Mouse (Mus musculus): ENCODE measurements around the gene Trpm3. TPM values are rescaled to one million over a fixed set of nuclear protein-coding genes. Genes with fewer than 3 reads are reported as not detected.

Gene Trpm3
- polyA plus RNA-seq, 2 experiments: 0.03 TPM; not detected in 1

GRCm38 (mm10) chr19:22327226-22327625 is 188.4 kb downstream of the Trpm3 start:
- H3K4me3 ChIP-seq (ENCODE audit: insufficient read depth in 1 of 2, low read depth in 2 of 2, low read length in 2 of 2): no peak overlapping the region
- ATAC-seq (ENCODE audit: insufficient read depth): no peak
- no peaks in the 10 kb centered on the region for H3K27me3 ChIP-seq (ENCODE audit: control insufficient read depth, insufficient read depth, low read length)
- no peaks in the 10 kb centered on the region for H3K9me3 ChIP-seq (ENCODE audit: control insufficient read depth, low read length)
- 43% methylated on average over 5 of the region's 5 CpGs for WGBS (ENCODE audit: insufficient replicate concordance)
- no peak overlapping the region for H3K27ac ChIP-seq
- no peak overlapping the region for H3K9ac ChIP-seq (replicated peaks)
- TF ChIP-seq CTCF (IDR thresholded peaks at IDR 0.05; ENCODE audit: low read depth) (no peak), EP300 (IDR thresholded peaks at IDR 0.05; ENCODE audit: low read depth) (no peak)
- H3K4me2 ChIP-seq (ENCODE audit: low read depth): no peak overlapping the region
- no peaks in the 10 kb centered on the region for H3K4me1 ChIP-seq (replicated peaks; ENCODE audit: control insufficient read depth in 2 of 2, insufficient read depth in 2 of 2, low read length in 1 of 2)
- no peak for DNase-seq (ENCODE audit: low read depth in 3 of 3, low spot score in 3 of 3)
- H3K36me3 ChIP-seq (replicated peaks; ENCODE audit: control insufficient read depth, insufficient read depth, low read depth): no peaks in the 10 kb centered on the region

DNA sequence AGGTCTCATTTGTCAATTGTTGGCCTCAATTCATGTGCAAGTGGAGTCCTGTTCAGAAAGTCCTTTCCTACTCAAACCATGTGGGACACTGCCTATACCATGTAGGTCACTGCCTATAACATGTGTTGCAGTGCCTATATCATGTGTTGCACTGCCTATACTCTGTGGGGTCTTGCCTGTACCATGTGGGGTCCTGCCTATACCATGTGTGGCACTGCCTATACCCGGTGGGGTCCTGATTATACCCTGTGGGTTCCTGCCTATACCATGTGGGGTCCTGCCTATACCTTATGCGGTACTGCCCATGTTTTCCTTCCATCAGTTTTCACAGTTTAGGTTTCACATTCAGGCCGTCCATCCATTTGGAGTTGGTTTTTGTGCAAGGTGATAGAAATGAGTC is 197.4 kb downstream of the Trpm3 start:
- Histone ChIP-seq H3K27ac (no peak overlapping the region), H3K4me2 (ENCODE audit: low read depth) (no peak overlapping the region), H3K9ac (replicated peaks) (no peak overlapping the region), H3K4me3 (ENCODE audit: insufficient read depth in 1 of 2, low read depth in 2 of 2, low read length in 2 of 2) (no peak overlapping the region), H3K36me3 (replicated peaks; ENCODE audit: control insufficient read depth, insufficient read depth, low read depth) (no peaks in the 10 kb centered on the region), H3K4me1 (replicated peaks; ENCODE audit: control insufficient read depth in 2 of 2, insufficient read depth in 2 of 2, low read length in 1 of 2) (no peaks in the 10 kb centered on the region), H3K27me3 (ENCODE audit: control insufficient read depth, insufficient read depth, low read length) (no peaks in the 10 kb centered on the region), H3K9me3 (ENCODE audit: control insufficient read depth, low read length) (no peaks in the 10 kb centered on the region)
- 58% methylated on average over 3 of the region's 3 CpGs for WGBS (ENCODE audit: insufficient replicate concordance)
- ATAC-seq (ENCODE audit: insufficient read depth) (no peak), DNase-seq (ENCODE audit: low read depth in 3 of 3, low spot score in 3 of 3) (no peak)
- TF ChIP-seq CTCF (IDR thresholded peaks at IDR 0.05; ENCODE audit: low read depth) (no peak), EP300 (IDR thresholded peaks at IDR 0.05; ENCODE audit: low read depth) (no peak)

DNA sequence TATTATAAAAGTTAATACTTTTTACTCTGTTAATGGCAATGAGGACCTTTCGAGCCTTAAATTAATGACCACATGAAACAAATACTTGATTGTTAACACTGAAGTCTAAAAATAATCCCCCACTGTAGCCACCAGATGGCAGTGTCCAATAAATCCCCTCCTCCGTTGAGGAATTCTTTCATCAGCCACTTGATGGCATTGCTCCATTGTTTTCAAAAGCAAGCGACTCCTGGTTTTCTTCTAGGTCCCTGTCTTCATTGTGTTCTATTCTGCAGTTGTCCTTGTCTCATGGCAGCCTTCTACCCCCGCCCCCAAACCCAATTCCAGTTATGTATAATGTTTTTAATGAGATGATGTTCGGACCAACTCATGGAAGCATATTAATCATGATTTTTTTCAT is 198.6 kb downstream of the Trpm3 start:
- DNase-seq (ENCODE audit: low read depth in 3 of 3, low spot score in 3 of 3): peak in 2 of 3 experiments; percentile 1 to 5

DNA sequence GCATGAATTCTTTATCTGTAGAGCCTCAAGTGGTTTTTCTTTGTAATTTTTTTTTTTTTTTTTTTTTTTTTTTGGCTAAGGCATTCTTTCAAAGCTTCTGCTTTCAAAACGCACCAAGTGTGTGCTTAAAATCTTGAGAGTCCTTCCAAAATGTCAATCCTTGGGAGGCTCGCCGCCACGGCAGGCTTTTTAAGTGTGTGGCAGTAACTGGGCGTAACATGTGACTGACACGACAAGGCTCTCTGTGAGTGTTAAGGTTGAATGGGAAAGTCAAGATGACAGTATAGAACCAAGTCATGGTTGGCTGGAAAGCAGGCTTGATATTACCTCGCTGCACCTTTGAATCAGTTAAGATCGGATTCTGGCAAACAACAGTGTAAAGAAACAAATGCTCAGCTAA is 200.1 kb downstream of the Trpm3 start:
- Histone ChIP-seq H3K27ac (no peak overlapping the region), H3K4me3 (ENCODE audit: insufficient read depth in 1 of 2, low read depth in 2 of 2, low read length in 2 of 2) (no peak overlapping the region), H3K9ac (replicated peaks) (no peak overlapping the region), H3K9me3 (ENCODE audit: control insufficient read depth, low read length) (no peaks in the 10 kb centered on the region), H3K4me1 (replicated peaks; ENCODE audit: control insufficient read depth in 2 of 2, insufficient read depth in 2 of 2, low read length in 1 of 2) (no peaks in the 10 kb centered on the region), H3K36me3 (replicated peaks; ENCODE audit: control insufficient read depth, insufficient read depth, low read depth) (no peaks in the 10 kb centered on the region), H3K4me2 (ENCODE audit: low read depth) (no peak overlapping the region), H3K27me3 (ENCODE audit: control insufficient read depth, insufficient read depth, low read length) (no peaks in the 10 kb centered on the region)
- 66% methylated on average over 8 of the region's 8 CpGs for WGBS (ENCODE audit: insufficient replicate concordance)
- ATAC-seq (ENCODE audit: insufficient read depth) (no peak), DNase-seq (ENCODE audit: low read depth in 3 of 3, low spot score in 3 of 3) (no peak)
- TF ChIP-seq EP300 (IDR thresholded peaks at IDR 0.05; ENCODE audit: low read depth) (no peak), CTCF (IDR thresholded peaks at IDR 0.05; ENCODE audit: low read depth) (no peak)

More for the DNA sequence above, 198.6 kb downstream of the Trpm3 start:
- no peak overlapping the region for H3K4me3 ChIP-seq (ENCODE audit: insufficient read depth in 1 of 2, low read depth in 2 of 2, low read length in 2 of 2)
- H3K4me1 ChIP-seq (replicated peaks; ENCODE audit: control insufficient read depth in 2 of 2, insufficient read depth in 2 of 2, low read length in 1 of 2): no peaks in the 10 kb centered on the region
- 11% methylated on average over 5 of the region's 5 CpGs for WGBS (ENCODE audit: insufficient replicate concordance)
- H3K9me3 ChIP-seq (ENCODE audit: control insufficient read depth, low read length): no peaks in the 10 kb centered on the region
- no peaks in the 10 kb centered on the region for H3K27me3 ChIP-seq (ENCODE audit: control insufficient read depth, insufficient read depth, low read length)
- no peak overlapping the region for H3K27ac ChIP-seq
- no peak overlapping the region for H3K9ac ChIP-seq (replicated peaks)
- H3K36me3 ChIP-seq (replicated peaks; ENCODE audit: control insufficient read depth, insufficient read depth, low read depth): no peaks in the 10 kb centered on the region
- peak; percentile 56 for TF ChIP-seq CTCF (IDR thresholded peaks at IDR 0.05; ENCODE audit: low read depth)
- TF ChIP-seq EP300 (IDR thresholded peaks at IDR 0.05; ENCODE audit: low read depth): no peak
- no peak for ATAC-seq (ENCODE audit: insufficient read depth)
- no peak overlapping the region for H3K4me2 ChIP-seq (ENCODE audit: low read depth)

DNA sequence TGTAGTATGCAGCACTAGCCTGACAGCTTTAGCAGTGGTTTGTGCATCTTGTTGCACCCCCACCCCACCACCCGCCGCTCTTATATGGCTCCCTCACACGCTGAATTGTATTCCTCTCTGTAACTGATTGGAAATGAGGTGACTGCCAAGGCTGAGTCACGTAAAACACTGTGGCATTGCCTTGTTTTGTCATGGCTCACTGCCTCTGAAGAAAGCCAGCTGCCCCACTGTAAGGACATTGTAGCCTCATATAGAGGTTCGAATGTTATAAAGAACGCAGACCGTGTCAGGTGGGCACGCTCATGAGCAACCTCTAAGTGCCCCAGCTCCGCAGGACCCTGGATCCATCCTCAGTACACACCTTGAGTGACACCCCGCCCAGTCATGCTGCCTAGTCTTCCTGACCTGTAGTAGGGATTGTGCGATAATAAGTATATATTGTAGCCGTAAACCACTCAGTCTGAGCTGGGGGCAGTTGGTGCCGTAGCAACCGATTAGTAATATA is 215.2 kb downstream of the Trpm3 start:
- H3K9ac ChIP-seq (replicated peaks): no peak overlapping the region
- no peak overlapping the region for H3K27ac ChIP-seq
- WGBS (ENCODE audit: insufficient replicate concordance): 77% methylated on average over 14 of the region's 14 CpGs
- no peaks in the 10 kb centered on the region for H3K27me3 ChIP-seq (ENCODE audit: control insufficient read depth, insufficient read depth, low read length)
- H3K4me3 ChIP-seq (ENCODE audit: insufficient read depth in 1 of 2, low read depth in 2 of 2, low read length in 2 of 2): no peak overlapping the region
- no peaks in the 10 kb centered on the region for H3K9me3 ChIP-seq (ENCODE audit: control insufficient read depth, low read length)
- ATAC-seq (ENCODE audit: insufficient read depth) (no peak), DNase-seq (ENCODE audit: low read depth in 3 of 3, low spot score in 3 of 3) (no peak)
- TF ChIP-seq CTCF (IDR thresholded peaks at IDR 0.05; ENCODE audit: low read depth) (no peak), EP300 (IDR thresholded peaks at IDR 0.05; ENCODE audit: low read depth) (no peak)
- H3K4me1 ChIP-seq (replicated peaks; ENCODE audit: control insufficient read depth in 2 of 2, insufficient read depth in 2 of 2, low read length in 1 of 2): no peaks in the 10 kb centered on the region
- no peak overlapping the region for H3K4me2 ChIP-seq (ENCODE audit: low read depth)
- H3K36me3 ChIP-seq (replicated peaks; ENCODE audit: control insufficient read depth, insufficient read depth, low read depth): no peaks in the 10 kb centered on the region
